Mouse (Mus musculus): ENCODE measurements around the gene Metap1d.

GRCm38 (mm10) chr2:71483046-71483716, 30.1 kb downstream of the Metap1d start:
- TF ChIP-seq POLR2A (IDR thresholded peaks at IDR 0.05; ENCODE audit: extremely low read depth, insufficient read depth, low read length) = no peak
- TF ChIP-seq CTCF (IDR thresholded peaks at IDR 0.05; ENCODE audit: extremely low read depth, insufficient read depth, low read length) = no peak

Measured in cortical plate, adult 2 months (tissue).